ENCODE assay signal across 14 mouse cellular contexts in genomic region chr4:142775023-142775422, GRCm38 (mm10).
"Had no signal": no experiment of that assay in that cellular context is flagged by ENCODE, and none has a peak within 500 bp of the region (broad histone marks: within the 10 kb centered on the region; RNA-seq: fewer than 3 reads in every experiment).

No protein-coding gene starts in this region.

- DNase-seq: cerebellum, adult 9-10 months; cerebellum, postnatal 36 days; embryo, embryonic 11 days; forebrain, postnatal 0 days; gastrocnemius, adult 2 months; gastrocnemius, postnatal 10 days; gastrocnemius, postnatal 14 days; gastrocnemius, postnatal 25 days; gastrocnemius, postnatal 36 days; heart, adult 2 months had no signal

- ATAC-seq: forebrain, embryonic 13.5 days; forebrain, embryonic 14.5 days; forebrain, embryonic 15.5 days; forebrain, embryonic 16.5 days; forebrain, postnatal 0 days had no signal
